Mouse (Mus musculus) erythroblast, embryonic 14.5 days (primary cell): ENCODE measurements around the gene Rhou.

Source experiments
- GATA1 ChIP-seq: IDR thresholded peaks from 2 replicates; pipeline ENCODE4 v1.6.1; 2012; ENCODE audit warnings: low read length, inconsistent platforms, mixed read lengths
- TAL1 ChIP-seq: IDR thresholded peaks from 3 replicates; pipeline ENCODE4 v1.6.1; 2012; ENCODE audit warnings: low read length, inconsistent platforms, mixed read lengths

GRCm38 (mm10) chr8:123633801-123634200, 19.9 kb upstream of the Rhou start:
- TF ChIP-seq TAL1 (no peak), GATA1 (no peak)
